Mouse (Mus musculus): ENCODE measurements around the gene Chtf18. TPM values are rescaled to one million over a fixed set of nuclear protein-coding genes. Genes with fewer than 3 reads are reported as not detected.
"Not testable (repeated sequence)": the region's sequence is repeated elsewhere in the genome, so short reads cannot be mapped to it uniquely, and the experiment has no call there.

Gene Chtf18
- polyA plus RNA-seq, 1 experiment from 2014 or later, result 42.0 TPM

- H3K36me3 ChIP-seq, result no peaks in the 10 kb centered on the region
- 16% methylated on average over 4 of the region's 4 CpGs for WGBS
- no peaks in the 10 kb centered on the region for H3K27me3 ChIP-seq
- H3K9me3 ChIP-seq, result no peaks in the 10 kb centered on the region
- peaks cover 27% of the 10 kb centered on the region for H3K4me1 ChIP-seq
- peak; percentile 68; the same call in 1 of the 2 replicates for ATAC-seq (ENCODE audit: borderline replicate concordance, extremely low read depth, low FRiP score, low TSS enrichment)
- H3K9ac ChIP-seq, result no peak overlapping the region
- peak overlapping the region; percentile 73 for H3K27ac ChIP-seq
- no peak overlapping the region for H3K4me2 ChIP-seq
- H3K4me3 ChIP-seq, result no peak overlapping the region
Measured at GRCm38 (mm10) chr17:25755627-25756377, 28.6 kb upstream of the Chtf18 start.

- Histone ChIP-seq H3K36me3 (no peaks in the 10 kb centered on the region), H3K9ac (no peak overlapping the region), H3K4me1 (peaks cover 27% of the 10 kb centered on the region), H3K27me3 (no peaks in the 10 kb centered on the region), H3K4me2 (no peak overlapping the region), H3K4me3 (no peak overlapping the region), H3K9me3 (no peaks in the 10 kb centered on the region), H3K27ac (peak overlapping the region; percentile 73; the same call in 1 of the 2 replicates)
- 63% methylated on average over 4 of the region's 4 CpGs for WGBS
- ATAC-seq (ENCODE audit: borderline replicate concordance, extremely low read depth, low FRiP score, low TSS enrichment), result no peak
Measured at GRCm38 (mm10) chr17:25755086-25755485, 27.9 kb upstream of the Chtf18 start.

- ATAC-seq (ENCODE audit: borderline replicate concordance, extremely low read depth, low FRiP score, low TSS enrichment), result no peak
- WGBS, result 81% methylated on average over 9 of the region's 9 CpGs
- H3K4me2 ChIP-seq, result no peak within 1 kb of the TSS
Measured at GRCm38 (mm10) chr17:25754241-25754640, 27.0 kb upstream of the Chtf18 start, which contains the start of gene Msln. Gene Msln, minus strand, starts transcription at chr17:25754378.

GRCm38 (mm10) chr17:25751446-25751845 lies 24.2 kb upstream of the Chtf18 start:
- no peak overlapping the region for H3K4me2 ChIP-seq

More at GRCm38 (mm10) chr17:25754241-25754640, 27.0 kb upstream of the Chtf18 start, which contains the start of gene Msln:
- Histone ChIP-seq H3K27me3 (no peaks in the 10 kb centered on the region), H3K27ac (no peak within 1 kb of the TSS), H3K9me3 (no peaks in the 10 kb centered on the region), H3K4me1 (peaks cover 27% of the 10 kb centered on the region), H3K9ac (no peak within 1 kb of the TSS), H3K4me3 (no peak within 1 kb of the TSS), H3K36me3 (no peaks in the 10 kb centered on the region)

GRCm38 (mm10) chr17:25749314-25749713 lies 22.1 kb upstream of the Chtf18 start:
- H3K9ac ChIP-seq, result no peak overlapping the region
- H3K27ac ChIP-seq, result no peak overlapping the region
- no peaks in the 10 kb centered on the region for H3K9me3 ChIP-seq
- no peaks in the 10 kb centered on the region for H3K36me3 ChIP-seq
- H3K27me3 ChIP-seq, result no peaks in the 10 kb centered on the region
- 67% methylated on average over 6 of the region's 6 CpGs for WGBS
- H3K4me2 ChIP-seq, result no peak overlapping the region
- ATAC-seq (ENCODE audit: borderline replicate concordance, extremely low read depth, low FRiP score, low TSS enrichment), result no peak; the same call in 1 of the 2 replicates
- H3K4me1 ChIP-seq, result peaks cover 9% of the 10 kb centered on the region; the same call in 1 of the 2 replicates
- H3K4me3 ChIP-seq, result no peak overlapping the region

More at GRCm38 (mm10) chr17:25751446-25751845, 24.2 kb upstream of the Chtf18 start:
- no peaks in the 10 kb centered on the region for H3K27me3 ChIP-seq
- WGBS, result 7% methylated on average over 5 of the region's 5 CpGs
- H3K4me3 ChIP-seq, result no peak overlapping the region
- no peaks in the 10 kb centered on the region for H3K9me3 ChIP-seq
- H3K27ac ChIP-seq, result no peak overlapping the region
- H3K9ac ChIP-seq, result no peak overlapping the region
- H3K36me3 ChIP-seq, result no peaks in the 10 kb centered on the region
- ATAC-seq (ENCODE audit: borderline replicate concordance, extremely low read depth, low FRiP score, low TSS enrichment), result 0 out of 2 replicates have a peak, but pooled peaks have one; percentile 19
- peaks cover 24% of the 10 kb centered on the region for H3K4me1 ChIP-seq

GRCm38 (mm10) chr17:25748238-25748637 lies 21.0 kb upstream of the Chtf18 start:
- no peak overlapping the region for H3K4me2 ChIP-seq
- no peak overlapping the region for H3K27ac ChIP-seq
- no peaks in the 10 kb centered on the region for H3K36me3 ChIP-seq
- no peak overlapping the region for H3K9ac ChIP-seq
- peaks cover 9% of the 10 kb centered on the region; the same call in 1 of the 2 replicates for H3K4me1 ChIP-seq
- no peak overlapping the region for H3K4me3 ChIP-seq
- no peaks in the 10 kb centered on the region for H3K9me3 ChIP-seq
- WGBS, result 87% methylated on average over 4 of the region's 4 CpGs
- no peak for ATAC-seq (ENCODE audit: borderline replicate concordance, extremely low read depth, low FRiP score, low TSS enrichment)
- H3K27me3 ChIP-seq, result no peaks in the 10 kb centered on the region

GRCm38 (mm10) chr17:25744311-25744710 lies 17.1 kb upstream of the Chtf18 start:
- Histone ChIP-seq H3K4me2 (no peak overlapping the region), H3K9me3 (no peaks in the 10 kb centered on the region), H3K36me3 (no peaks in the 10 kb centered on the region), H3K27ac (no peak overlapping the region), H3K4me3 (no peak overlapping the region), H3K4me1 (no peaks in the 10 kb centered on the region), H3K27me3 (no peaks in the 10 kb centered on the region), H3K9ac (no peak overlapping the region)
- ATAC-seq (ENCODE audit: borderline replicate concordance, extremely low read depth, low FRiP score, low TSS enrichment), result no peak
- 66% methylated on average over 10 of the region's 10 CpGs for WGBS

GRCm38 (mm10) chr17:25743831-25744230 lies 16.6 kb upstream of the Chtf18 start:
- H3K4me1 ChIP-seq, result no peaks in the 10 kb centered on the region
- no peak for ATAC-seq (ENCODE audit: borderline replicate concordance, extremely low read depth, low FRiP score, low TSS enrichment)
- H3K36me3 ChIP-seq, result no peaks in the 10 kb centered on the region
- WGBS, result 77% methylated on average over 9 of the region's 9 CpGs
- no peak overlapping the region for H3K4me2 ChIP-seq
- H3K9ac ChIP-seq, result no peak overlapping the region
- no peak overlapping the region for H3K4me3 ChIP-seq
- H3K27me3 ChIP-seq, result no peaks in the 10 kb centered on the region
- no peak overlapping the region for H3K27ac ChIP-seq
- no peaks in the 10 kb centered on the region for H3K9me3 ChIP-seq

- not testable (repeated sequence) for H3K27me3 ChIP-seq; H3K9me3 ChIP-seq; H3K4me1 ChIP-seq; H3K4me3 ChIP-seq; ATAC-seq (ENCODE audit: borderline replicate concordance, extremely low read depth, low FRiP score, low TSS enrichment); H3K27ac ChIP-seq; H3K4me2 ChIP-seq; H3K36me3 ChIP-seq; H3K9ac ChIP-seq
- 67% methylated on average over 12 of the region's 12 CpGs for WGBS
Measured at GRCm38 (mm10) chr17:25741471-25741870, 14.3 kb upstream of the Chtf18 start.

- Histone ChIP-seq H3K9me3 (no peaks in the 10 kb centered on the region), H3K27me3 (no peaks in the 10 kb centered on the region), H3K4me1 (no peaks in the 10 kb centered on the region), H3K36me3 (no peaks in the 10 kb centered on the region), H3K4me3 (no peak overlapping the region), H3K4me2 (no peak overlapping the region), H3K9ac (no peak overlapping the region), H3K27ac (no peak overlapping the region)
- ATAC-seq (ENCODE audit: borderline replicate concordance, extremely low read depth, low FRiP score, low TSS enrichment), result no peak
- 46% methylated on average over 7 of the region's 7 CpGs for WGBS
Measured at GRCm38 (mm10) chr17:25738861-25739260, 11.6 kb upstream of the Chtf18 start.

- H3K4me1 ChIP-seq, result peaks cover 3% of the 10 kb centered on the region; the same call in 1 of the 2 replicates
- WGBS, result 67% methylated on average over 3 of the region's 3 CpGs
- no peak within 1 kb of the TSS for H3K4me3 ChIP-seq
- 0 out of 2 replicates have a peak, but pooled peaks cover under 1% of the 10 kb centered on the region for H3K36me3 ChIP-seq
- no peaks in the 10 kb centered on the region for H3K9me3 ChIP-seq
- H3K4me2 ChIP-seq, result no peak within 1 kb of the TSS
- H3K27me3 ChIP-seq, result no peaks in the 10 kb centered on the region
- H3K9ac ChIP-seq, result no peak within 1 kb of the TSS
- no peak for ATAC-seq (ENCODE audit: borderline replicate concordance, extremely low read depth, low FRiP score, low TSS enrichment)
- H3K27ac ChIP-seq, result no peak within 1 kb of the TSS
Measured at GRCm38 (mm10) chr17:25735745-25736144, 8.5 kb upstream of the Chtf18 start, which contains the start of gene Mslnl. Gene Mslnl, plus strand, starts transcription at chr17:25736042.

- peaks cover 3% of the 10 kb centered on the region; the same call in 1 of the 2 replicates for H3K4me1 ChIP-seq
- H3K4me3 ChIP-seq, result no peak overlapping the region
- no peak overlapping the region for H3K27ac ChIP-seq
- no peaks in the 10 kb centered on the region for H3K27me3 ChIP-seq
- ATAC-seq (ENCODE audit: borderline replicate concordance, extremely low read depth, low FRiP score, low TSS enrichment), result no peak
- 0 out of 2 replicates have a peak, but pooled peaks cover 3% of the 10 kb centered on the region for H3K36me3 ChIP-seq
- 72% methylated on average over 5 of the region's 5 CpGs for WGBS
- no peak overlapping the region for H3K4me2 ChIP-seq
- H3K9ac ChIP-seq, result no peak overlapping the region
- no peaks in the 10 kb centered on the region for H3K9me3 ChIP-seq
Measured at GRCm38 (mm10) chr17:25735246-25735645, 8.0 kb upstream of the Chtf18 start.

All from lung, embryonic 15.5 days (tissue).